In the genomic region with DNA sequence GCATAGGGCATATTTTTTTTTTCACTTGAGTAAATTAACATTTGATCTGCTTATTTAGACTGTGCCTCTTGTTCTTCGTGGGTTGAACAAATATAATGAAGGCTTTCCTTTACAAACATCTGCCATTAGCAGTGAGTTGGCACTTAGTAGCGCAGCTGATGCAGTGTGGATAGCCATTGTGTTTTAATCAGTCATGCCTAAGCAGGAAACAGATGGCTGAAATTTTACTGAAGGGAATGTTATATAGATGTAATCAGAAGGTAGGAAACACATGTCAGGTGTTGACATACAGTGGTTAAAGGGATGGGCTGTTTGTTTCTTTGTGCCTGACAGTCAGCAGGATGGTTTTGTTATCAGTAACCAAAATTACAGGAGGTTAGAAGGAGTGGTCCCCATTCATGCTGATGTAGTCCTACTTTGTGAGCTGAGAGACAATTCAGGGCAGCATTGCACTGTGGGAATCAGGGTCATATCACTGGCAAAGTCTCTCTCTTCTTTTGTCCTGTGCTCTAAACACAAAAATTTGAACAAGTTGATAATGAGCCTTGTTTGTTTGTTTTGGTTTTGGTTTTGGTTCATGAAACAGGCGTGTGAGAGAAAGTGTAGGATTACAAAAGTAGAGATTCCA, we compare ENCODE assay signal across 17 mouse cellular contexts.
DNase-seq lines count a peak whose midpoint lies in the region; ATAC-seq and TF ChIP-seq lines count a peak whose summit lies in the region.
"Had no signal": no experiment of that assay in that cellular context is flagged by ENCODE, and none has a peak within 500 bp of the region (broad histone marks: within the 10 kb centered on the region; RNA-seq: fewer than 3 reads in every experiment).

No protein-coding gene starts in this region.

- H3K27me3 ChIP-seq in lung, embryonic 14.5 days (ENCODE audit: insufficient read depth, low read length) = no peaks in the 10 kb centered on the region
- H3K27me3 ChIP-seq in forebrain, embryonic 16.5 days (replicated peaks; ENCODE audit: control insufficient read depth, insufficient read depth, low read length) = no peaks in the 10 kb centered on the region
- H3K27me3 ChIP-seq in midbrain, embryonic 14.5 days (ENCODE audit: control insufficient read depth, insufficient read depth, low read length) = no peaks in the 10 kb centered on the region
- H3K27me3 ChIP-seq: Patski had no signal

- no peaks in the 10 kb centered on the region for H3K9me3 ChIP-seq in lung, embryonic 14.5 days (ENCODE audit: low read depth, low read length)
- no peaks in the 10 kb centered on the region for H3K9me3 ChIP-seq in forebrain, embryonic 16.5 days (ENCODE audit: control insufficient read depth, low read length)
- H3K9me3 ChIP-seq in midbrain, embryonic 14.5 days (ENCODE audit: control insufficient read depth, low read length) = no peaks in the 10 kb centered on the region

- intact Hi-C loops in heart, postnatal 25 days (cut with DNase I) = no loop called here

- peak; percentile 28 for DNase-seq in lung, embryonic 14.5 days
- DNase-seq in lung, postnatal 36 days = no peak
- DNase-seq in midbrain, embryonic 14.5 days = peak; percentile 44
- no peak for DNase-seq in heart, postnatal 25 days (ENCODE audit: low spot score)
- no peak for DNase-seq in heart, adult 9 months (ENCODE audit: low spot score in 2 of 2)
- DNase-seq in T-cell, adult 2 months (ENCODE audit: low spot score) = no peak
- DNase-seq: adrenal gland, adult 2 months; cerebellum, postnatal 25 days; gastrocnemius, adult 2 months; kidney, postnatal 25 days; lung, postnatal 4 days had no signal

- H3K27ac ChIP-seq in lung, embryonic 14.5 days (ENCODE audit: low read depth) = no peak overlapping the region
- H3K27ac ChIP-seq in forebrain, embryonic 16.5 days (ENCODE audit: low read length) = no peak overlapping the region; the same call in 1 of the 2 replicates
- H3K27ac ChIP-seq in midbrain, embryonic 14.5 days (replicated peaks; ENCODE audit: low read depth, low read length) = no peak overlapping the region
- H3K27ac ChIP-seq: gastrocnemius, adult 2 months had no signal

- WGBS in lung, embryonic 14.5 days = 47% methylated on average over 3 of the region's 3 CpGs
- WGBS in forebrain, embryonic 16.5 days = 37% methylated on average over 3 of the region's 3 CpGs
- 43% methylated on average over 3 of the region's 3 CpGs for WGBS in midbrain, embryonic 14.5 days

- H3K36me3 ChIP-seq in lung, embryonic 14.5 days (ENCODE audit: insufficient read depth) = no peaks in the 10 kb centered on the region
- H3K36me3 ChIP-seq in forebrain, embryonic 16.5 days (ENCODE audit: control insufficient read depth, insufficient read depth) = no peaks in the 10 kb centered on the region
- no peaks in the 10 kb centered on the region for H3K36me3 ChIP-seq in midbrain, embryonic 14.5 days (ENCODE audit: control insufficient read depth, insufficient read depth, low read length)

- no peak overlapping the region for H3K4me2 ChIP-seq in lung, embryonic 14.5 days
- no peak overlapping the region for H3K4me2 ChIP-seq in forebrain, embryonic 16.5 days (ENCODE audit: low read length)
- no peak overlapping the region for H3K4me2 ChIP-seq in midbrain, embryonic 14.5 days (ENCODE audit: low read length)
- H3K4me2 ChIP-seq: heart, embryonic 11.5 days; liver, embryonic 11.5 days had no signal

- peak; percentile 41; the same call in 1 of the 2 replicates for ATAC-seq in lung, embryonic 14.5 days (ENCODE audit: insufficient read depth)
- ATAC-seq in common myeloid progenitor, adult 5-6 weeks (replicated peaks; ENCODE audit: low read depth, poor library complexity, severe bottlenecking) = peak; percentile 77
- ATAC-seq in forebrain, embryonic 16.5 days = peak; percentile 91
- peak; percentile 80; the same call in 1 of the 2 replicates for ATAC-seq in midbrain, embryonic 14.5 days (ENCODE audit: low FRiP score, low TSS enrichment)
- ATAC-seq: Patski had no signal

- no peak for TF ChIP-seq CTCF in lung, embryonic 14.5 days (IDR thresholded peaks at IDR 0.05; ENCODE audit: low read depth)

- no peak overlapping the region for H3K9ac ChIP-seq in lung, embryonic 14.5 days
- no peak overlapping the region for H3K9ac ChIP-seq in forebrain, embryonic 16.5 days (replicated peaks; ENCODE audit: low read depth, low read length)
- H3K9ac ChIP-seq in midbrain, embryonic 14.5 days (replicated peaks; ENCODE audit: low read length) = no peak overlapping the region

- no peaks in the 10 kb centered on the region for H3K4me1 ChIP-seq in lung, embryonic 14.5 days (ENCODE audit: insufficient read depth)
- H3K4me1 ChIP-seq in forebrain, embryonic 16.5 days (replicated peaks; ENCODE audit: control insufficient read depth, insufficient read depth, low read length) = peaks cover 13% of the 10 kb centered on the region
- 0 out of 2 replicates have a peak, but pooled peaks cover 7% of the 10 kb centered on the region for H3K4me1 ChIP-seq in midbrain, embryonic 14.5 days (ENCODE audit: control insufficient read depth, insufficient read depth, low read length)

- H3K4me3 ChIP-seq in lung, embryonic 14.5 days (ENCODE audit: low read depth, low read length) = no peak overlapping the region
- H3K4me3 ChIP-seq in forebrain, embryonic 16.5 days (replicated peaks; ENCODE audit: low read length) = no peak overlapping the region
- no peak overlapping the region for H3K4me3 ChIP-seq in midbrain, embryonic 14.5 days (replicated peaks; ENCODE audit: low read depth, low read length)
- H3K4me3 ChIP-seq: erythroblast, embryonic 14.5 days; gastrocnemius, adult 2 months had no signal

Comparison
In these comparisons a context has a peak if more than half of its experiments do, and no peak if none do; other contexts are left out.
1. DNase-seq: peak in lung, embryonic 14.5 days (single experiment) and midbrain, embryonic 14.5 days (single experiment); none in lung, postnatal 36 days (single experiment), heart, postnatal 25 days (single experiment), heart, adult 9 months (0 of 2) and T-cell, adult 2 months (single experiment).
2. ATAC-seq: peak in every context shown above with its lines; median percentile 91 in forebrain, embryonic 16.5 days; 80 in midbrain, embryonic 14.5 days; 77 in common myeloid progenitor, adult 5-6 weeks; 41 in lung, embryonic 14.5 days.